Mouse (Mus musculus) right cerebral cortex, postnatal 10 days (tissue): ENCODE data around the gene 9230110F15Rik.
"Not testable (repeated sequence)": the region's sequence is repeated elsewhere in the genome, so short reads cannot be mapped to it uniquely, and the experiment has no call there.

Source experiments
- DNase-seq, 2 experiments: peaks; one replicate each; pipeline ENCODE4 v3.0.0; 2021; ENCODE audit warnings: low spot score in 2 of 2

9230110F15Rik gene

DNA sequence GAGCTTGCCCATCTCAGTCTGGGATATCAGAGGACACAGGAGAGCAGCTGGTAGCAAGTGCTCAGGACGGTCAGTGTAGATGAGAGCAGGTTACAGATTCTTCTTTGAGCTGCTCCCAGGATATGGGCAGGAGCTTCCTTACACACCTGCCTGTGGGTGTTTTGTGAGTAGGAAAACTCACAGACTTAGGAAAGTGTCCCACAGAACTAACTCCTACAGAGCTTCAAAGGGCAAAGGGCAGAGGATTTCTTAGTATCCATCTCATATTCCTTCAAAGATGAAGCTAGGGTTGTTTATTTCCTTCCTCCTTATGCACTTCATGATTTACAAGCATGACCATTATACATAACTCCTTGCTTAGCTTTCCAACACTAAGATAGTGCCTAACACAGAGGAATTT, at the start of gene 9230110F15Rik:
9230110F15Rik (minus strand) TSS at position 101 of the 400 bp plus-strand sequence.
- no peak for DNase-seq

DNA sequence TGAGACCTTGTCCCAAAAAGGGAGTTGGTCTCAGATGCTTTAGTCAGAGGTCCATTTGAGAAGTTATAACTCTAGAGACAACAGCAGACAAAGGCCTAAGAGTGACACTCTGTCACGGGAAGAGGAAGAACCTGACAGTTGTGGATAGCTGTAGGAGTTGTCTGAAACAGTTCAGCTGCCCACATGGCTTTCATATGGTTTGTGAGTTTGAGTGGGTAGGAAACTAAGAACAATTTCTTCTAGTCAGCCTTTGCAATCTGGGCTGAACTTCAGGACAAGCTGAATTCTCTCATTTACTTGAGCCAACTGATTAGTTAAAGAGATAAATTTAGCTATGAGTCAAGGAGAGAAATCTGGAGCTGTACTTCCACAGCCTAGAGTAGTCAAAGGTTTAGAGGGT, 49.2 kb upstream of the 9230110F15Rik start:
- not testable (repeated sequence) for DNase-seq

DNA sequence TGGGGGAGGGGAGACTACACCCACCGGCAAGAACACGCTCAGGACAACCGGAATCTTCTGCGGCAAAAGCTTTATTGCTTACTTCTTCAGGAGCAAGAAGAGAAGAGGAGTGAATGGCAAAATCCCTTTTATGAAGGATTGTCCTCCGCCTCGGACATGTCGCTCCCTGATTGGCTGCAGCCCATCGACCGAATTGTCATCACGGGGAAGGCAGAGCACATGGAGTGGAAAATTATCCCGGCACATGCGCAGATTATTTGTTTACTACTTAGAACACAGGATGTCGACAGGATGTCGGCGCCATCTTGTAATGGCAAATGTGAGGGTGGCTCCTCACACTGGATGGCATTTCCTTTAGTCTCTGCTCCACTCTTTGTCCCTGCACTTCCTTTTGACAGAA, 26.1 kb downstream of the 9230110F15Rik start:
- not testable (repeated sequence) for DNase-seq

DNA sequence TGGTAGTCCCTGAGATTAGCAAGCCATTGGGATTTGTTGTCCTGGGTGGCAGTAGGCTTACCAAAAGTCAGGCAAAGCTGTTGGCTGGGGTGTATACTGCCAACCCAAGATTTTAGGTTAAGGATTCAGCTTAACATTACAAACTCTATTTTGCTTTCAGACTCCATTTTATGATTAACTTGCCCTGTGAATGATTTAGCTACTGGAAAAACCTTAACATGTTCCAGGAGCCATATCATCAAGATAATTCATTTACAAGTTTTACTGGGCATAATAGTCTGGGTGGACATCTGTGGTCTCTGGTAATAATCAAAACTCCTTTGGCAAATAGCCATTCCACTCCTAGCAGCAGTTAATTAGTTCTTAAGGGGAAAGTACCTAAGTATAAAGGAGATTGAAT, 45.8 kb downstream of the 9230110F15Rik start:
- DNase-seq: no peak

DNA sequence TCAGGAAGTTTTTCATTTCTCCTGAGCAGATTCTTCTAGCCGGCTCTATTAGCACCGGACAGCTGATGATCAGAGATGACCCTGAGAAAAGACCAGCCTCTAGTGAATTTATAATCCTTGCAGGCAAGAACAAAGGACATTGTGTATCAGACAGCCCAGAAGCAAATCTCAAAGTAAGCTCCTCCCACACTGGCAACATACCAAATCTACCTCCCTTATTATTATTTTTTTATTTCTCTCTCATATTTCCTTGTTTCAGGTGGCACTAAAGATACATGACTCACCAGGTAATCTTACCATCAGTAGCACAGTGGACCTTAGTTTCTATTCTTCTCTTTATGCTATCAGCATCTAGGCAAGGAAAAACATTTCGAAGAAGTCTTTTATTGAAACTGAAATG, 53.9 kb downstream of the 9230110F15Rik start, which contains the start of the genes Gm27235 and D730048I06Rik:
Gm27235 (minus strand) TSS at position 101 of the 400 bp plus-strand sequence.
D730048I06Rik (minus strand) TSS at position 112 of the 400 bp plus-strand sequence.
- DNase-seq: no peak
